Mouse (Mus musculus) liver, embryonic 12.5 days (tissue): ENCODE data around the gene Pgm5. TPM values are rescaled to one million over a fixed set of nuclear protein-coding genes. Genes with fewer than 3 reads are reported as not detected.

ENCODE experiments used
- ATAC-seq: fragments of 200-750 bp; cut with Nextera tagmentation; 2 replicates; pipeline ENCODE4 v1.8.0; 2017; ENCODE audit warnings: moderate number of reproducible peaks, mild to moderate bottlenecking, moderate library complexity
- H3K27ac ChIP-seq: fragments of 300-500 bp; sonication (generic); 2 replicates; pipeline ENCODE4 v1.5.1; 2016; ENCODE audit warnings: mild to moderate bottlenecking
- H3K27me3 ChIP-seq: fragments of 300-500 bp; sonication (generic); replicated peaks from 2 replicates; pipeline ENCODE4 v1.6.1; 2016; ENCODE audit warnings: mild to moderate bottlenecking, moderate library complexity
- H3K36me3 ChIP-seq: fragments of 300-500 bp; sonication (generic); 2 replicates; pipeline ENCODE4 v1.6.1; 2016; ENCODE audit warnings: mild to moderate bottlenecking, moderate library complexity
- H3K4me1 ChIP-seq: fragments of 300-500 bp; sonication (generic); 2 replicates; pipeline ENCODE4 v1.6.1; 2016
- H3K4me2 ChIP-seq: fragments of 300-500 bp; sonication (generic); 2 replicates; pipeline ENCODE4 v1.6.1; 2016; ENCODE audit warnings: mild to moderate bottlenecking, moderate library complexity
- H3K4me3 ChIP-seq: fragments of 300-500 bp; sonication (generic); 2 replicates; pipeline ENCODE4 v1.5.1; 2016; ENCODE audit warnings: mild to moderate bottlenecking, moderate library complexity
- H3K9ac ChIP-seq: fragments of 300-500 bp; sonication (generic); 2 replicates; pipeline ENCODE4 v1.6.1; 2016; ENCODE audit warnings: mild to moderate bottlenecking, moderate library complexity
- H3K9me3 ChIP-seq: fragments of 300-500 bp; sonication (generic); replicated peaks from 2 replicates; pipeline ENCODE4 v1.6.1; 2016; ENCODE audit warnings: mild to moderate bottlenecking, moderate library complexity
- WGBS: fragments of 180-500 bp; shearing (Covaris S2); methylation state at CpG from one replicate; pipeline ENCODE4 v1.1.7; 2016; ENCODE audit not compliant: insufficient replicate concordance; 5-methylcytosine and 5-hydroxymethylcytosine counted together
- polyA plus RNA-seq: library from polyadenylated mRNA; unstranded; fragments of >200 nt; fragmentation: Nextera tagmentation; extraction: Ambion mirVana; gene quantifications from 2 replicates; pipeline ENCODE4 v1.2.1, GENCODE M21; 2016

The Pgm5 gene
- polyA plus RNA-seq, 1 experiment from 2014 or later = 0.62 TPM

- H3K27me3 ChIP-seq = no peaks in the 10 kb centered on the region
- H3K27ac ChIP-seq = no peak overlapping the region
- ATAC-seq = no peak
- WGBS = 69% methylated on average over 6 of the region's 6 CpGs
- no peak overlapping the region for H3K4me2 ChIP-seq
- H3K9ac ChIP-seq = no peak overlapping the region
- no peak overlapping the region for H3K4me3 ChIP-seq
- no peaks in the 10 kb centered on the region for H3K9me3 ChIP-seq
- no peaks in the 10 kb centered on the region for H3K36me3 ChIP-seq
- H3K4me1 ChIP-seq = no peaks in the 10 kb centered on the region
Measured at GRCm38 (mm10) chr19:24637988-24638387, 223.7 kb downstream of the Pgm5 start.

- Histone ChIP-seq H3K27me3 (no peaks in the 10 kb centered on the region), H3K4me2 (no peak overlapping the region), H3K4me1 (no peaks in the 10 kb centered on the region), H3K9me3 (no peaks in the 10 kb centered on the region), H3K4me3 (no peak overlapping the region), H3K27ac (no peak overlapping the region), H3K36me3 (no peaks in the 10 kb centered on the region), H3K9ac (no peak overlapping the region)
- no peak for ATAC-seq
- 56% methylated on average over 10 of the region's 10 CpGs for WGBS
Measured at GRCm38 (mm10) chr19:24636616-24637015, 225.0 kb downstream of the Pgm5 start.

- Histone ChIP-seq H3K4me1 (no peaks in the 10 kb centered on the region), H3K27me3 (no peaks in the 10 kb centered on the region), H3K4me2 (no peak overlapping the region), H3K9me3 (no peaks in the 10 kb centered on the region), H3K9ac (no peak overlapping the region), H3K4me3 (no peak overlapping the region), H3K36me3 (no peaks in the 10 kb centered on the region), H3K27ac (no peak overlapping the region)
- no peak for ATAC-seq
- 9% methylated on average over 7 of the region's 7 CpGs for whole genome bisulfite sequencing
Measured at GRCm38 (mm10) chr19:24634602-24635001, 227.1 kb downstream of the Pgm5 start.

Other genes with a start within 250 kb of the Pgm5 start
- gene Tmem252, start 187.8 kb downstream of the Pgm5 start, polyA plus RNA-seq = 0.25 and 0.32 TPM in 2 replicates
- gene Gm10053, start 13.8 kb upstream of the Pgm5 start, polyA plus RNA-seq = 210 and 231 TPM in 2 replicates
- gene Foxd4, start 39.3 kb upstream of the Pgm5 start, polyA plus RNA-seq = not detected in 2 replicates
- 14.4 and 16.9 TPM in 2 replicates for gene Cbwd1, start 99.8 kb upstream of the Pgm5 start, polyA plus RNA-seq
- 10.6 and 11.0 TPM in 2 replicates for gene Dock8, start 137.7 kb upstream of the Pgm5 start, polyA plus RNA-seq